Mouse (Mus musculus) stomach, postnatal 0 days (tissue): ENCODE data around the gene Cd68.

Experiments used
- CTCF ChIP-seq: IDR thresholded peaks from 2 replicates; pipeline ENCODE4 v1.5.1; 2016; ENCODE audit warnings: antibody characterized with exemption, low read depth, mild to moderate bottlenecking, moderate library complexity
- EP300 ChIP-seq: optimal IDR thresholded peaks from 2 replicates; pipeline ENCODE3; 2016; ENCODE audit warnings: antibody characterized with exemption

DNA sequence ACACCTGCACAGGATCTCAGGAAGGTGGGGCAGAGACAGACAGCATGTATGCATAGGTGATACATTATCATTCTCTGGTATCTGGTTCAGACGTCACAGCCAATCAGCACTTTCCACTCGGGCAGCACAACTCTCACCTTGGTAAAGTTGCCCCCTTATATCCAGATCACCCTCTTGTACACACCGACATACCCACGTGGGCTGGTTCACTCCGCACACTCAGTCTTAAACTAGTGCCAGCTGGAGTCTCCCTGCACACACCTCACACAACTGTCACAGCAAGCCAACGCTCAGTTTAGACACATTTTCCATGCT, 29.1 kb upstream of the Cd68 start:
- TF ChIP-seq CTCF (no peak), EP300 (no peak)
